7 mouse cellular contexts compared by ENCODE assay signal in the genomic region with DNA sequence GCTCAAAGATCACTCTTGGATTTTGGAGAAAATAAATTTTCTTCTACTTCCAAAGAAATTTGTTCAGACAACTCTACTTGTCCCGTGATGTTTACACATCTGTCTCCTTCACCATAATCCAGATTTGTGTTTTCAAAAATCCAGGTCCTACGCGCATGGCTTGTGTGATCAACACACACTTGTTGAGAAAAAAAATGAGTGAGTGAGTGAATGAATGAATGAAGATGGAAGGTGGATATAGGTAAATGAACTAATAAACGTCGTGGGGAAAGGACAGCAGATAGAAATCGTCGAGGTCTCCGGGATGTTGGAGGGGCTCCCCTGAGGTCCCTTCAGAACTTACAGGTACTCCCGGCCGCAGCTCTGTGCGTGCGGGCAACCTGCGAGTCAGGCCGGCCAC. TPM values are rescaled to one million over a fixed set of nuclear protein-coding genes. Genes with fewer than 3 reads are reported as not detected.
DNase-seq lines count a peak whose midpoint lies in the region; ATAC-seq and TF ChIP-seq lines count a peak whose summit lies in the region.

No protein-coding gene starts in this region.

- peak overlapping the region; percentile 87 for H3K4me2 ChIP-seq in lung, postnatal 0 days (replicated peaks; ENCODE audit: low read depth, low read length)
- peak overlapping the region; percentile 85 for H3K4me2 ChIP-seq in forebrain, embryonic 11.5 days (ENCODE audit: low read depth, low read length, severe bottlenecking)
- peak overlapping the region; percentile 54 for H3K4me2 ChIP-seq in limb, embryonic 14.5 days (replicated peaks; ENCODE audit: low read depth, low read length, severe bottlenecking)
- peak overlapping the region; percentile 77 for H3K4me2 ChIP-seq in stomach, embryonic 14.5 days (replicated peaks; ENCODE audit: low read depth, low read length)

- peak overlapping the region; percentile 75 for H3K9ac ChIP-seq in lung, postnatal 0 days (replicated peaks; ENCODE audit: low read depth)
- H3K9ac ChIP-seq in forebrain, embryonic 11.5 days (ENCODE audit: low read length) = peak overlapping the region; percentile 83
- peak overlapping the region; percentile 82 for H3K9ac ChIP-seq in limb, embryonic 14.5 days (ENCODE audit: low read depth, low read length, severe bottlenecking)
- peak overlapping the region; percentile 74 for H3K9ac ChIP-seq in stomach, embryonic 14.5 days (replicated peaks; ENCODE audit: low read depth, low read length)

- WGBS in lung, postnatal 0 days = under 1% methylated on average over 14 of the region's 14 CpGs
- 1% methylated on average over 14 of the region's 14 CpGs for WGBS in forebrain, embryonic 11.5 days
- under 1% methylated on average over 14 of the region's 14 CpGs for WGBS in limb, embryonic 14.5 days
- WGBS in stomach, embryonic 14.5 days = under 1% methylated on average over 14 of the region's 14 CpGs

- no peak for TF ChIP-seq POLR2A in limb, embryonic 14.5 days (IDR thresholded peaks at IDR 0.05; ENCODE audit: borderline replicate concordance, extremely low read depth, insufficient read depth, insufficient read length)

- H3K4me1 ChIP-seq in lung, postnatal 0 days (ENCODE audit: insufficient read depth, low read depth, low read length) = peaks cover 4% of the 10 kb centered on the region
- peaks cover 12% of the 10 kb centered on the region; the same call in 1 of the 2 replicates for H3K4me1 ChIP-seq in forebrain, embryonic 11.5 days (replicated peaks; ENCODE audit: control insufficient read depth, insufficient read depth, low read length)
- peaks cover 13% of the 10 kb centered on the region for H3K4me1 ChIP-seq in limb, embryonic 14.5 days (ENCODE audit: control insufficient read depth, insufficient read depth, low read length)
- peaks cover 14% of the 10 kb centered on the region for H3K4me1 ChIP-seq in stomach, embryonic 14.5 days (ENCODE audit: control insufficient read depth, insufficient read depth, low read length)

- H3K27ac ChIP-seq in lung, postnatal 0 days (ENCODE audit: low read length) = peak overlapping the region; percentile 96
- H3K27ac ChIP-seq in forebrain, embryonic 11.5 days (ENCODE audit: low read depth, low read length) = peak overlapping the region; percentile 99
- peak overlapping the region; percentile 96 for H3K27ac ChIP-seq in limb, embryonic 14.5 days (replicated peaks; ENCODE audit: low read depth, low read length)
- H3K27ac ChIP-seq in stomach, embryonic 14.5 days (ENCODE audit: low read length) = peak overlapping the region; percentile 100

- H3K9me3 ChIP-seq in lung, postnatal 0 days (ENCODE audit: low read length) = no peaks in the 10 kb centered on the region
- H3K9me3 ChIP-seq in forebrain, embryonic 11.5 days (ENCODE audit: control insufficient read depth, low read length) = no peaks in the 10 kb centered on the region
- H3K9me3 ChIP-seq in limb, embryonic 14.5 days (ENCODE audit: control insufficient read depth, low read length) = no peaks in the 10 kb centered on the region
- H3K9me3 ChIP-seq in stomach, embryonic 14.5 days (ENCODE audit: control insufficient read depth, low read depth, low read length) = no peaks in the 10 kb centered on the region

- TF ChIP-seq CTCF in lung, postnatal 0 days (IDR thresholded peaks at IDR 0.05) = no peak

- H3K4me3 ChIP-seq in lung, postnatal 0 days (ENCODE audit: low read depth, low read length) = peak overlapping the region; percentile 75
- H3K4me3 ChIP-seq in forebrain, embryonic 11.5 days (ENCODE audit: low read depth, low read length) = peak overlapping the region; percentile 90
- peak overlapping the region; percentile 73 for H3K4me3 ChIP-seq in limb, embryonic 14.5 days (replicated peaks; ENCODE audit: low read length)
- H3K4me3 ChIP-seq in stomach, embryonic 14.5 days (ENCODE audit: low read depth, low read length) = peak overlapping the region; percentile 85

- no peak for TF ChIP-seq EP300 in lung, postnatal 0 days (IDR thresholded peaks at IDR 0.05)

- no peak for DNase-seq in lung, postnatal 0 days (ENCODE audit: low spot score)
- DNase-seq in lung, postnatal 36 days = no peak
- DNase-seq in forebrain, embryonic 11.5 days (ENCODE audit: low spot score) = no peak
- no peak for DNase-seq in limb, embryonic 14.5 days (ENCODE audit: low spot score)
- no peak for DNase-seq in layer of hippocampus, postnatal 10 days (ENCODE audit: low spot score in 2 of 2)
- no peak for DNase-seq in thymus, postnatal 14 days

- ATAC-seq in lung, postnatal 0 days = peak; percentile 1; the same call in 1 of the 2 replicates
- ATAC-seq in forebrain, embryonic 11.5 days (replicated peaks; ENCODE audit: low FRiP score) = no peak
- no peak for ATAC-seq in limb, embryonic 14.5 days (ENCODE audit: low FRiP score, low read depth)
- ATAC-seq in stomach, embryonic 14.5 days (ENCODE audit: insufficient number of reproducible peaks, insufficient read depth, low FRiP score, low read depth) = 0 out of 2 replicates have a peak, but pooled peaks have one; percentile 11

- no peaks in the 10 kb centered on the region for H3K27me3 ChIP-seq in lung, postnatal 0 days (replicated peaks; ENCODE audit: insufficient read depth, low read length)
- H3K27me3 ChIP-seq in forebrain, embryonic 11.5 days (ENCODE audit: control insufficient read depth, insufficient read depth, low read length) = no peaks in the 10 kb centered on the region
- no peaks in the 10 kb centered on the region for H3K27me3 ChIP-seq in limb, embryonic 14.5 days (ENCODE audit: control insufficient read depth, insufficient read depth, low read length)
- H3K27me3 ChIP-seq in stomach, embryonic 14.5 days (ENCODE audit: control insufficient read depth, insufficient read depth, low read length) = no peaks in the 10 kb centered on the region

- H3K36me3 ChIP-seq in lung, postnatal 0 days (ENCODE audit: insufficient read depth, low read length) = no peaks in the 10 kb centered on the region
- H3K36me3 ChIP-seq in forebrain, embryonic 11.5 days (ENCODE audit: control insufficient read depth, insufficient read depth, low read length) = no peaks in the 10 kb centered on the region; the same call in 1 of the 2 replicates
- peaks cover 25% of the 10 kb centered on the region for H3K36me3 ChIP-seq in limb, embryonic 14.5 days (ENCODE audit: control insufficient read depth, insufficient read depth, low read length)
- H3K36me3 ChIP-seq in stomach, embryonic 14.5 days (ENCODE audit: control insufficient read depth, insufficient read depth, low read length) = peaks cover 19% of the 10 kb centered on the region

RNA-seq across cellular contexts. Expression of gene Ppil1, which starts 0.6 kb away (rescaled TPM):
- 39.7 and 44.5 TPM in 2 replicates for polyA plus RNA-seq in lung, postnatal 0 days (2015; fragmentation: Nextera tagmentation; extraction: Ambion mirVana)
- polyA plus RNA-seq in forebrain, embryonic 11.5 days (2014; fragmentation: Nextera tagmentation; extraction: Ambion mirVana) = 180 and 188 TPM in 2 replicates
- 76.5 and 78.5 TPM in 2 replicates for polyA plus RNA-seq in limb, embryonic 14.5 days (2012; rRNA removed)
- 130 and 132 TPM in 2 replicates for polyA plus RNA-seq in limb, embryonic 14.5 days (2014; fragmentation: Nextera tagmentation; extraction: Ambion mirVana)
- 134 and 137 TPM in 2 replicates for polyA plus RNA-seq in stomach, embryonic 14.5 days (2014; fragmentation: Nextera tagmentation; extraction: Ambion mirVana)
- 10 to 100 TPM; 20.9 to 21.8 TPM for total RNA-seq in layer of hippocampus, postnatal 10 days (2021)

RNA-seq across cellular contexts. Expression of gene BC004004, which starts 5.2 kb away (rescaled TPM):
- 105 and 109 TPM in 2 replicates for polyA plus RNA-seq in lung, postnatal 0 days (2015; fragmentation: Nextera tagmentation; extraction: Ambion mirVana)
- 58.2 and 61.5 TPM in 2 replicates for polyA plus RNA-seq in forebrain, embryonic 11.5 days (2014; fragmentation: Nextera tagmentation; extraction: Ambion mirVana)
- polyA plus RNA-seq in limb, embryonic 14.5 days (2012; rRNA removed) = 58.7 and 64.6 TPM in 2 replicates
- polyA plus RNA-seq in limb, embryonic 14.5 days (2014; fragmentation: Nextera tagmentation; extraction: Ambion mirVana) = 85.3 and 87.6 TPM in 2 replicates
- 79.5 and 80.8 TPM in 2 replicates for polyA plus RNA-seq in stomach, embryonic 14.5 days (2014; fragmentation: Nextera tagmentation; extraction: Ambion mirVana)
- total RNA-seq in layer of hippocampus, postnatal 10 days (2021) = 100 to 1,000 TPM in 1 of 2 experiments, 10 to 100 TPM in 1; 86.0 to 106 TPM

RNA-seq across cellular contexts. Expression of gene Cpne5, which starts 25.4 kb away (rescaled TPM):
- 0.57 and 0.63 TPM in 2 replicates for polyA plus RNA-seq in lung, postnatal 0 days (2015; fragmentation: Nextera tagmentation; extraction: Ambion mirVana)
- 5.5 and 6.8 TPM in 2 replicates for polyA plus RNA-seq in forebrain, embryonic 11.5 days (2014; fragmentation: Nextera tagmentation; extraction: Ambion mirVana)
- polyA plus RNA-seq in limb, embryonic 14.5 days (2012; rRNA removed) = 14.7 and 17.9 TPM in 2 replicates
- polyA plus RNA-seq in limb, embryonic 14.5 days (2014; fragmentation: Nextera tagmentation; extraction: Ambion mirVana) = 13.3 and 14.7 TPM in 2 replicates
- polyA plus RNA-seq in stomach, embryonic 14.5 days (2014; fragmentation: Nextera tagmentation; extraction: Ambion mirVana) = 12.2 and 15.0 TPM in 2 replicates
- total RNA-seq in layer of hippocampus, postnatal 10 days (2021) = 10 to 100 TPM; 56.5 to 58.3 TPM

RNA-seq across cellular contexts. Expression of gene Pi16, which starts 54.1 kb away (rescaled TPM):
- polyA plus RNA-seq in lung, postnatal 0 days (2015; fragmentation: Nextera tagmentation; extraction: Ambion mirVana) = 2.2 and 2.8 TPM in 2 replicates
- polyA plus RNA-seq in forebrain, embryonic 11.5 days (2014; fragmentation: Nextera tagmentation; extraction: Ambion mirVana) = 0.59 and 0.72 TPM in 2 replicates
- 2.0 and 2.6 TPM in 2 replicates for polyA plus RNA-seq in limb, embryonic 14.5 days (2012; rRNA removed)
- polyA plus RNA-seq in limb, embryonic 14.5 days (2014; fragmentation: Nextera tagmentation; extraction: Ambion mirVana) = 1.4 and 2.2 TPM in 2 replicates
- 0.13 and 0.41 TPM in 2 replicates for polyA plus RNA-seq in stomach, embryonic 14.5 days (2014; fragmentation: Nextera tagmentation; extraction: Ambion mirVana)
- total RNA-seq in layer of hippocampus, postnatal 10 days (2021) = 1 to 10 TPM; 1.7 to 2.1 TPM

Comparison
In these comparisons a context has a peak if more than half of its experiments do, and no peak if none do; other contexts are left out.
1. ATAC-seq: peak in lung, postnatal 0 days (single experiment) and stomach, embryonic 14.5 days (single experiment); none in forebrain, embryonic 11.5 days (single experiment) and limb, embryonic 14.5 days (single experiment).
2. Peak in every context shown above with its lines, with median percentiles within 50 percentile points of each other: H3K27ac ChIP-seq, H3K4me2 ChIP-seq, H3K4me3 ChIP-seq and H3K9ac ChIP-seq.